Mouse (Mus musculus) layer of hippocampus, adult 9-10 months (tissue): ENCODE data around the gene Atp6v0c.
A peak's percentile ranks its signal among the peaks of the same experiment; 100 is the strongest.

ENCODE experiments used
- DNase-seq: peaks from one replicate; pipeline ENCODE4 v3.0.0; 2022; ENCODE audit warnings: low spot score

Gene Atp6v0c

GRCm38 (mm10) chr17:24199252-24199651 lies 29.8 kb upstream of the Atp6v0c start:
- DNase-seq: no peak

- DNase-seq: no peak
Measured at GRCm38 (mm10) chr17:24197032-24197824, 27.7 kb upstream of the Atp6v0c start.

DNA sequence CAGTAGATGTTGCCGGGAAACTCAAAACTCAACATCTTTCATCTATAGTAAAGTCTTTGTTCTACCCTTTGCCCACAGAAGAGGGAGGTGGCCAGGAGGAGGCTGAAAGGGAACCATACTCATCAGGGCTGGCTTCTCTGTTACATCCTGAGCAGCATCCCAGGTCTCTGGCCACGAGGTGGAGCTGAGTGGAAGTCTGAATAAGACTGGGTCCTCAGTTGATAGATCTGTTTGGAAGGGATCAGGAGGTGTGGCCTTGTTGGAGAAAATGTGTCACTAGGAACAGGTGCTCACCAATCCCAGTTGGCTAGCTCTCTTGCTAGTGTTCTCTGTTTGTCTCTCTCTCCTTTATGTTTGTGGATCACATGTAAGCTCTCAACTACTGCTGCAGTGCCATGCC lies 25.8 kb upstream of the Atp6v0c start:
- DNase-seq: no peak

- DNase-seq: no peak
Measured at GRCm38 (mm10) chr17:24193769-24194168, 24.3 kb upstream of the Atp6v0c start.

GRCm38 (mm10) chr17:24193268-24193667 lies 23.8 kb upstream of the Atp6v0c start:
- DNase-seq: no peak

GRCm38 (mm10) chr17:24192848-24193247 lies 23.3 kb upstream of the Atp6v0c start:
- DNase-seq: no peak

- DNase-seq: no peak
Measured at GRCm38 (mm10) chr17:24191481-24191880, 22.0 kb upstream of the Atp6v0c start.

DNA sequence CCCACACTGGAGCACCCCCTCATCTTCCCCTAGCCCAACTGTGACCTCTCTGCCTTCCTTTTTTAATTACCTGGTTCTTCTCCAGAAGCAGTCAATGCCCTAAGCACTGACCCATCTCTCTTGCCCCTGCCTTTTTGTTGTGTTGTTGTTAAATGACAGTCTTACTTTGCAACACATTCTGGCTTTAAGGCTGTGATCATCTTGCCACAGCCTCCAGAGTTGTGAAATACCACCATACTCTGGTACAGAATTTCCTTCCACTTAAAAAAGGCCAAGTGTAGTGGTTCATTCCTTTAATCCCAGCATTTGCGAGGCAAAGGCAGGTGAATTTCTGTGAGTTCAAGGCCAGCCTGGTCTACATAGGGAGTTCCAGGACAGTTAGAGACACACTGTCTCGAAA lies 21.4 kb upstream of the Atp6v0c start:
- no peak for DNase-seq

DNA sequence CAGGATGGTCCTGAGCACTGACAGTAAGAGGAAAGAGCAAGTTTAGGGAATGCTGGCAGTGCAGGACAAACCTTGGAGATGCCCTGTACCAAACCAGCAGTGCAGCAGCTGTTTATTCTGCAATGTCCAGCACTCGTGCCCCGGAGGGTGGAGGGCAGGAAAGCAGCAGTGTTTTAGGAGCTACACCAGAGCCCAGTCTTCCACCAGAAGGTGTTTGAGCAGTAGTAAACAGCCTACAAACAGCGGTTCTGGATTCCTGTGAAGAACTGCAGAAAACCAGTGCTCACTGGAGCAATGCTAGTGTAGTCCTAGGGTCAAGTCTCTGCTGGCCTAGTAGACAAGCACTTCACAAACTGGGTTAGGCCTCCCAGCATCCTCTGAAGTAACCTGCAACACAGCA lies 4.8 kb upstream of the Atp6v0c start:
- no peak for DNase-seq

DNA sequence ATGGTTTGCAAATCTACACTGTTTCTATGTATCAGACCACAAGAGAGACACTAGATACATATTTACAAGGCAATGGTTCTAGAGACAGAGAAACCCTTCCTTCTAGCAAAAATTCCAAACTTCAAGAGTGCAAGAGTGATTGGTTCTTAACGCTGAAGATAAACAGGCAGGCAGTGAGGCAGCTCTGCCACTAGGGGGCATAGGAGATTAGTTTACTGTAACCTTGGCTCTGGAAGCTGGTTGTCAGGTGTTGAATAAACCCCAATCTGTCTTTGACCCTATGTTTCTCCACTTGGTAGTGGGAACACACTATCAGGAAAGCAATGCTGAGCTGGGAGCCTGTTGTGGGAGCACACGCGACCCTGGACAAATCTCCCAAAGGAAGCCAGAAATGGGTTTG lies 3.9 kb upstream of the Atp6v0c start:
- peak; percentile 79 for DNase-seq

DNA sequence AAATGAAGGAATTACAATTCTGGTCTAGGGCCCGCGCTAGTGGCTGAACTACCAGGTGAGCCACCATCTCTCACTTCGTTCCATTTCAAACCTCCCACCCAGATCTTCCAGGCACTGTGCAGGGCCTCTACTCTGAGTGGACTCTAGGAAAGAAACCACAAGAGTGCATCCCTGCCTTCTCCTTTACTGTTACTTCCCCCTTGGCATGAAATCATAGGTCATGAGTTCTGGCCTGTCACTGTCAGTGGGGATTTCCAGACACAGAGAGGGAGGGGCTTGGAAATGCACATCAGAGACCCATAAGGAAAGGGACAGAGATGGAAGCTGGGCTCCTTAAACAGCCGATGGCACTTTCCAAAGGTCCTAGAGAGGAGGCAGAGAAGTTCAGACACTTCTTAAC lies 2.2 kb upstream of the Atp6v0c start:
- DNase-seq: no peak

GRCm38 (mm10) chr17:24170729-24171128 lies 1.2 kb upstream of the Atp6v0c start:
- no peak for DNase-seq

DNA sequence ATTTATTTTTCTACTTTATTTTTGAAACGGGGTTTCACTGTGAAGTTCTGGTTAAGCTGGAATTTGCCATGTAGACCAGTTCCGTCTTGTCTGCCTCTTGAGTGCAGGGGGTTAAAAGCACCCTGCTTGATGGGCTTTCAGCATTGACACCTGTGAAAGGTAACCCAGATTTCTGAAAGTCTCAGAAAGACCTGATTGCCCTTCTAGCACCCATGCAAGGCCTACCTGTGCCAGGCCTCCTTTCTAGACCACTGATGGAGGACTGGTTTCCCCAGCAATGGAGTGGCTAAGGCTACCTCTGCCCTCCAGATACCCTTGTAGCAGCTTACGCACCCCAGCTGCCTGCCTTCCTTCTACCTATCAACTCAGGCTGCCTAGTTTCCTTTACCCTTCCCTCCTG lies 623 bp upstream of the Atp6v0c start:
- DNase-seq: no peak

DNA sequence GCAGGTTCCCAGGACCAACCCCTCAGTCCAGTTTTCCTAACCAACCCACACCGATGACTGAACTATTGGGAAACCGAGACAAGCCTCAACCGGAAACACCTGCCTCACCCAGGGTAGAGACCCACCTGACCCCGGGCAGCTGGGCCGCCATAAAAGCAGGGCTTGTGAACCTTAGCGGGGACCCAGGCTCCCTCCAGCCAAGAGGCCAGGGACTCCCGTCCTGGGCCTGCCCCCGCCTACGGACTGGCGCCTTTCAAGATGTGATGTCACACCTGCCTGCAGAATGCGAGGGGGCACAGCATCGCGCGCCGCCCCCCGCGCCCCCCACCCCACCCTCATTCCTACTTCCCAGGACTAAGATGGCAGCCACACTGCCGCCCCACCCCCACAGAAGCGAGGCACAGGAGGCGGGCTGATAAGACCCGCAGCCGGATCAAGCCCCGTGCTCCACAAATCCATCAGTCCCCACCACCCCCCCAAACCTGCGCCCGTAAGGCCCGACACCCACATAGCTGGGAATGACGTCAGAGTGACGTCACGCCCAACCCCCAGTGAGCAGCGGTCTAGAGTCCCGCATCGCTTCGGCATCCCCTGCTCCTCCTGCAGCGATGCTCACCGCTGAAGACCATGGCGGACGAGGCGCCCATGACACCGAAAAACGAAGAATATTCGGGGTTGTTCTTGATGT lies 768 bp downstream of the Atp6v0c start:
- no peak for DNase-seq

DNA sequence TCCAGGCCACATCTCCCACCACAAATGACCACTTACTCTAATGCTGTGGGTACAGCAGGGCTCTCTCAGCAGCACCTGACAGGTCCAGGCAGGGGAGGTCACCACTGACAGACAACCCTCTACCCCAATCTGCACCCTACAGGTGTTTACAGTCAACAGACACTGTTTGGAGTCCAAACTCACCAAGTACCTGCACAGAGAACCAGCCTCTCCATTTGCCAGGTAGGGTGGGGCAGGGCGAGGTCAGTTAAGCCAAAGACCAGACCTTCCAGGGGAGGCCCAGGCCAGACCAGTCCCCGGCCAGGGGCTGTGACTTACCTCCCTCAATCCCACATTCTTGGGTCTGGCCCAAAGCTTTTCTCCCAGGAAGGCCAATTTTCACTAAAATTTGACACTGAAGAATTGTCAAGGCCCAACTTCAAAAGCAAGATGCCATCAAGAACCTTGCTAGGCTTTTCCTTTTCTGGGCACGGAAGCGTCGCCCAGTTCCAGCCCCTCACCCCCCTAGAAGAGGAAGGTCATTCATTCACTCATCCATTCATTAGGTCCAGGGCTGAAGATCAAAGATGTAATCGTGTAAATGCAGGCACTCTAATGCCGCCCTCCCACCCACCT lies 1.5 kb downstream of the Atp6v0c start:
- DNase-seq: no peak

- no peak for DNase-seq
Measured at GRCm38 (mm10) chr17:24167120-24167519, 2.4 kb downstream of the Atp6v0c start.

- DNase-seq: no peak
Measured at GRCm38 (mm10) chr17:24164566-24165259, 4.8 kb downstream of the Atp6v0c start.

DNA sequence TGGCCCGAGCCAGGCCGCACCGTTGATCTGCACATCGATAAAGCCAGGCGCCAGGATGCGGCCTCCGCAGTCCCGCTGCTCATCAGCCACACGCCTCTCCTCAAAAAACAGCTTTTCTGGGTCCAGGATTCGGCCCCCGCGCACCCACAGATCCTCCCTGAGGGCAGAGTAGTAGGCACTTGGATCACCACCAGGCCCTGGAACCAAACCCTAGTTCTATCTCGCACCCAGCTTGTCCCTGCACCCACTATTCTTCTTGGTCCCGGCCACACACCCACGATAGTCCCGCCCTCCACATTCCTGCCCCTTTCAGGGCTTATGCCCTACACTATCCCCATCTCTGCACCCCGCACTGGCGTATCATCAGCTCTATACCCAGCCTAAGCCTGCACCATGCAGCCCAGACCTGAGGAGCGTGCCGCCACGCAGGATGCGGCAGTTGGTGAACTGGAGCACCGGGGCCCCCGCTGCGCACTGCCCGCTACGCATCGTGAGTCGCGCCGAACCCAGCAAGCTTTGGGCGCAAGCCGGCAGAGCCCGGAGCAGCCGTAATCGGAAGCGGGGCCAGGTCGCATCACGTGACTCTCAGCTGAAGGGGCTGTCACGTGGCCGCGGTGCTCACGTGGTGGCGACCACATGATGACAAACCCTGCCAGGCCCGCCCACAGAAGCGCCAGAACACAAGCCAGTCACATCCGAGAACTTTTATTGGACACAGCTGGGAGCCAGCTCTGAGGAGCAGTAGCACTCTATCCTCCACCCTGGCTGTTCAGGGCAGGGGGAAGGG lies 6.1 kb downstream of the Atp6v0c start, which contains the start of gene Amdhd2:
Gene Amdhd2 (minus strand): TSS at position 591 of the 787 bp plus-strand sequence.
- peak; percentile 96 for DNase-seq

DNA sequence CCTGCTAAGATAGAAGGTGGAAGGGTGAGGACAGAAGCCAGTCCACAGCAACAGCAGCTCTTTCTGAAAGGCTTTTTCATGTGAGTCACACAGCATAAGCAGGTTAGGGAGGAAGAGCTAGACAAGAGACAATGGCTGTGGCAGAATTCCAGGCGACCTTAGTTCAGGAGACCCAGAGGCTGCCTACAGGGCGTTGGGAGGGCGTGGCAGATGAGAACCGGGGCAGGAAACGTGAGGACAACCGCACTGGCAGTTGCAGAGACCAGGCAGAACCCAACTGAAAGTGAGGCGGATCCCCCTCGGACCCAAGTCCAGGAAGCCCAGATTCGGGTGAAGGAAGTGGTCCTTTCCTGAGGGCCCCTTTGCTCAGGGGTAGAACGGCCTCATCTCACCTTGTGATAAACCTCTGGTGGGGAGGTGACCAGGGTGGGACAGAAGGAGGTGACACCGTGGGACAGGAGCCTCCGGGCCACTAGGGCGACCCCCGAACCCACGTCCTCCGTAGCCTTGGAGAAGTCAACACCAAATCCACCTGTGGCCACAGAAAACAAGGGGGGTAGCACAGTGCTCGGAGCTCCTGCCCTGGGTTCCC lies 6.8 kb downstream of the Atp6v0c start:
- no peak for DNase-seq

DNA sequence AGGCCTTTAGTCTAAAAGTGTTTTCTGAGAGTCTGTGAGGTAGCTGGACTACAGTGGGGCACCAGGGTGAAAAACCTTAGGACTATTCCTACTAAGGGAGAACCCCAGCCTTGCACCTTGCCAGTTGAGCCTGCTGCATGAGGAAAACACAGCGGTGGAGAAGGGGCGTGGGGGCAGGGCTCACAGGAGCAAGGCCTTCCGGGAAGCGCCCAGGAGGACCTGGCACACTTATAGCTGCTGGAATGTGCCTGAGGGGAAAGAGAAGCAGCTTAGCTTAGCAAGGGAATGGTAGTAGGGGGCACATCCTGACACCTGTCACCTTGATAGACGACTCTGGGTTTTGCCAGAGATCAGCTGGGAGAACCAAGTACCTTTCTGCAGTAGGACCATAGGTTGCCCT lies 8.0 kb downstream of the Atp6v0c start:
- no peak for DNase-seq

GRCm38 (mm10) chr17:24157526-24157925 lies 12.0 kb downstream of the Atp6v0c start:
- DNase-seq: no peak
